Mouse (Mus musculus) embryonic facial prominence, embryonic 12.5 days (tissue): Measurements from ENCODE around the gene Nfkb2. TPM values are rescaled to one million over a fixed set of nuclear protein-coding genes. Genes with fewer than 3 reads are reported as not detected.
A peak's percentile ranks its signal among the peaks of the same experiment; 100 is the strongest.

Source experiments
- ATAC-seq: fragments of 200-750 bp; cut with Nextera tagmentation; 2 replicates; pipeline ENCODE4 v1.8.0; 2017; ENCODE audit not compliant: insufficient number of reproducible peaks, insufficient read depth, low FRiP score, low TSS enrichment
- H3K27ac ChIP-seq: fragments of 300-500 bp; sonication (generic); 2 replicates; pipeline ENCODE4 v1.5.1; 2016; ENCODE audit warnings: mild to moderate bottlenecking
- H3K27me3 ChIP-seq: fragments of 300-500 bp; sonication (generic); 2 replicates; pipeline ENCODE4 v1.6.1; 2016; ENCODE audit warnings: mild to moderate bottlenecking, moderate library complexity
- H3K36me3 ChIP-seq: fragments of 300-500 bp; sonication (generic); 2 replicates; pipeline ENCODE4 v1.6.1; 2016; ENCODE audit warnings: mild to moderate bottlenecking
- H3K4me1 ChIP-seq: fragments of 300-500 bp; sonication (generic); 2 replicates; pipeline ENCODE4 v1.6.1; 2016
- H3K4me2 ChIP-seq: fragments of 300-500 bp; sonication (generic); replicated peaks from 2 replicates; pipeline ENCODE4 v1.6.1; 2016; ENCODE audit warnings: mild to moderate bottlenecking, moderate library complexity
- H3K4me3 ChIP-seq: fragments of 300-500 bp; sonication (generic); 2 replicates; pipeline ENCODE4 v1.5.1; 2016; ENCODE audit warnings: mild to moderate bottlenecking
- H3K9ac ChIP-seq: fragments of 300-500 bp; sonication (generic); 2 replicates; pipeline ENCODE4 v1.6.1; 2016; ENCODE audit warnings: mild to moderate bottlenecking, moderate library complexity
- H3K9me3 ChIP-seq: fragments of 300-500 bp; sonication (generic); 2 replicates; pipeline ENCODE4 v1.6.1; 2016; ENCODE audit warnings: mild to moderate bottlenecking, moderate library complexity
- WGBS: fragments of 180-500 bp; shearing (Covaris S2); methylation state at CpG from one replicate; pipeline ENCODE4 v1.1.7; 2016; 5-methylcytosine and 5-hydroxymethylcytosine counted together
- polyA plus RNA-seq: library from polyadenylated mRNA; unstranded; fragments of >200 nt; fragmentation: Nextera tagmentation; extraction: Ambion mirVana; gene quantifications from 2 replicates; pipeline ENCODE4 v1.2.1, GENCODE M21; 2016

Nfkb2 gene
- polyA plus RNA-seq, 1 experiment from 2014 or later, result 9.0 TPM

- no peak overlapping the region for H3K4me3 ChIP-seq
- peaks cover 14% of the 10 kb centered on the region for H3K4me1 ChIP-seq
- H3K9ac ChIP-seq, result no peak overlapping the region
- WGBS, result 94% methylated on average over 3 of the region's 3 CpGs
- H3K36me3 ChIP-seq, result peaks cover 24% of the 10 kb centered on the region
- ATAC-seq, result no peak
- no peaks in the 10 kb centered on the region for H3K9me3 ChIP-seq
- H3K27ac ChIP-seq, result no peak overlapping the region
- no peak overlapping the region for H3K4me2 ChIP-seq
- H3K27me3 ChIP-seq, result no peaks in the 10 kb centered on the region
Observed at GRCm38 (mm10) chr19:46333906-46334305, 29.8 kb downstream of the Nfkb2 start.

GRCm38 (mm10) chr19:46337719-46338330, 33.7 kb downstream of the Nfkb2 start:
- no peaks in the 10 kb centered on the region for H3K9me3 ChIP-seq
- H3K9ac ChIP-seq, result peak overlapping the region; percentile 60
- 35% methylated on average over 15 of the region's 15 CpGs for WGBS
- no peaks in the 10 kb centered on the region for H3K36me3 ChIP-seq
- 0 out of 2 replicates have a peak overlapping the region, but pooled peaks have one; percentile 17 for H3K27ac ChIP-seq
- peak; percentile 8; the same call in 1 of the 2 replicates for ATAC-seq
- peak overlapping the region; percentile 59 for H3K4me3 ChIP-seq
- peaks cover 8% of the 10 kb centered on the region for H3K4me1 ChIP-seq
- peak overlapping the region; percentile 69 for H3K4me2 ChIP-seq
- 0 out of 2 replicates have a peak, but pooled peaks cover 2% of the 10 kb centered on the region for H3K27me3 ChIP-seq

- H3K36me3 ChIP-seq, result no peaks in the 10 kb centered on the region
- WGBS, result under 1% methylated on average over 31 of the region's 31 CpGs
- H3K4me2 ChIP-seq, result peak within 1 kb of the TSS; percentile 69
- H3K9me3 ChIP-seq, result no peaks in the 10 kb centered on the region
- peak within 1 kb of the TSS; percentile 60 for H3K9ac ChIP-seq
- peak; percentile 68 for ATAC-seq
- peaks cover 8% of the 10 kb centered on the region for H3K4me1 ChIP-seq
- 0 out of 2 replicates have a peak, but pooled peaks cover 2% of the 10 kb centered on the region for H3K27me3 ChIP-seq
- peak within 1 kb of the TSS; percentile 59 for H3K4me3 ChIP-seq
- 0 out of 2 replicates have a peak within 1 kb of the TSS, but pooled peaks have one; percentile 17 for H3K27ac ChIP-seq
Observed at GRCm38 (mm10) chr19:46338331-46338936, 34.3 kb downstream of the Nfkb2 start, which contains the start of gene Cuedc2. Cuedc2 (minus strand) TSS chr19:46338702.

GRCm38 (mm10) chr19:46338942-46339286, 34.8 kb downstream of the Nfkb2 start:
- no peak overlapping the region for H3K27ac ChIP-seq
- H3K4me3 ChIP-seq, result peak overlapping the region; percentile 59

GRCm38 (mm10) chr19:46339287-46339971, 35.3 kb downstream of the Nfkb2 start:
- Histone ChIP-seq H3K27ac (no peak overlapping the region), H3K4me3 (no peak overlapping the region), H3K4me2 (no peak overlapping the region), H3K9me3 (no peaks in the 10 kb centered on the region), H3K36me3 (no peaks in the 10 kb centered on the region), H3K27me3 (peaks cover 6% of the 10 kb centered on the region; the same call in 1 of the 2 replicates), H3K9ac (no peak overlapping the region), H3K4me1 (peaks cover 8% of the 10 kb centered on the region)
- 85% methylated on average over 7 of the region's 7 CpGs for WGBS
- no peak for ATAC-seq

More at GRCm38 (mm10) chr19:46338942-46339286, 34.8 kb downstream of the Nfkb2 start:
- Histone ChIP-seq H3K27me3 (0 out of 2 replicates have a peak, but pooled peaks cover 2% of the 10 kb centered on the region), H3K4me1 (peaks cover 8% of the 10 kb centered on the region), H3K4me2 (peak overlapping the region; percentile 33), H3K9me3 (no peaks in the 10 kb centered on the region), H3K9ac (no peak overlapping the region), H3K36me3 (no peaks in the 10 kb centered on the region)
- ATAC-seq, result no peak
- 55% methylated on average over 6 of the region's 6 CpGs for WGBS

- Histone ChIP-seq H3K27me3 (peaks cover 13% of the 10 kb centered on the region; the same call in 1 of the 2 replicates), H3K4me2 (no peak overlapping the region), H3K4me3 (no peak overlapping the region), H3K9me3 (no peaks in the 10 kb centered on the region), H3K9ac (no peak overlapping the region), H3K4me1 (peaks cover 9% of the 10 kb centered on the region; the same call in 1 of the 2 replicates), H3K36me3 (no peaks in the 10 kb centered on the region), H3K27ac (no peak overlapping the region)
- no peak for ATAC-seq
- 27% methylated on average over 7 of the region's 7 CpGs for WGBS
Observed at GRCm38 (mm10) chr19:46344710-46345419, 40.7 kb downstream of the Nfkb2 start.

GRCm38 (mm10) chr19:46347146-46347545, 43.0 kb downstream of the Nfkb2 start:
- no peak overlapping the region for H3K9ac ChIP-seq
- no peak overlapping the region for H3K4me2 ChIP-seq
- WGBS, result 97% methylated on average over 1 of the region's 1 CpGs
- no peak for ATAC-seq
- H3K4me3 ChIP-seq, result no peak overlapping the region
- H3K4me1 ChIP-seq, result peaks cover 10% of the 10 kb centered on the region; the same call in 1 of the 2 replicates
- peaks cover 16% of the 10 kb centered on the region; the same call in 1 of the 2 replicates for H3K27me3 ChIP-seq
- no peaks in the 10 kb centered on the region for H3K36me3 ChIP-seq
- H3K27ac ChIP-seq, result no peak overlapping the region
- no peaks in the 10 kb centered on the region for H3K9me3 ChIP-seq

- WGBS, result 30% methylated on average over 14 of the region's 14 CpGs
- Histone ChIP-seq H3K4me3 (peak overlapping the region; percentile 67), H3K9me3 (no peaks in the 10 kb centered on the region), H3K27me3 (peaks cover 16% of the 10 kb centered on the region; the same call in 1 of the 2 replicates), H3K36me3 (no peaks in the 10 kb centered on the region), H3K4me1 (peaks cover 10% of the 10 kb centered on the region; the same call in 1 of the 2 replicates), H3K4me2 (peak overlapping the region; percentile 86), H3K9ac (peak overlapping the region; percentile 83), H3K27ac (peak overlapping the region; percentile 72)
- ATAC-seq, result no peak
Observed at GRCm38 (mm10) chr19:46347936-46348668, 44.0 kb downstream of the Nfkb2 start.

- Histone ChIP-seq H3K27me3 (peaks cover 16% of the 10 kb centered on the region; the same call in 1 of the 2 replicates), H3K9me3 (no peaks in the 10 kb centered on the region), H3K36me3 (no peaks in the 10 kb centered on the region), H3K9ac (peak overlapping the region; percentile 83), H3K4me1 (peaks cover 10% of the 10 kb centered on the region; the same call in 1 of the 2 replicates), H3K27ac (peak overlapping the region; percentile 72), H3K4me2 (peak overlapping the region; percentile 86), H3K4me3 (peak overlapping the region; percentile 67)
- under 1% methylated on average over 78 of the region's 78 CpGs for WGBS
- peak; percentile 77 for ATAC-seq
Observed at GRCm38 (mm10) chr19:46348761-46349458, 44.8 kb downstream of the Nfkb2 start.

- H3K4me2 ChIP-seq, result peak overlapping the region; percentile 86
- H3K4me1 ChIP-seq, result peaks cover 10% of the 10 kb centered on the region; the same call in 1 of the 2 replicates
- H3K9me3 ChIP-seq, result no peaks in the 10 kb centered on the region
- WGBS, result 26% methylated on average over 6 of the region's 6 CpGs
- H3K27ac ChIP-seq, result no peak overlapping the region
- H3K36me3 ChIP-seq, result no peaks in the 10 kb centered on the region
- H3K27me3 ChIP-seq, result peaks cover 11% of the 10 kb centered on the region; the same call in 1 of the 2 replicates
- peak; percentile 30; the same call in 1 of the 2 replicates for ATAC-seq
- H3K9ac ChIP-seq, result peak overlapping the region; percentile 83
- H3K4me3 ChIP-seq, result peak overlapping the region; percentile 67
Observed at GRCm38 (mm10) chr19:46349550-46349949, 45.4 kb downstream of the Nfkb2 start.
